Mouse (Mus musculus) heart, postnatal 14 days (tissue): ENCODE measurements around the gene Fnbp4. TPM values are rescaled to one million over a fixed set of nuclear protein-coding genes. Genes with fewer than 3 reads are reported as not detected.
"Not testable (repeated sequence)": the region's sequence is repeated elsewhere in the genome, so short reads cannot be mapped to it uniquely, and the experiment has no call there.

Source experiments
- DNase-seq, 2 experiments: peaks; one replicate each; pipeline ENCODE4 v3.0.0; 2021 to 2022
- intact Hi-C: fragments of 180-260 bp; cut with DNase I; formaldehyde crosslinking; loops from one replicate; pipeline ENCODE4 v1.15.1; 2025
- total RNA-seq, 2 experiments: library from RNA; stranded (reverse); gene quantifications; 2 replicates each; pipeline ENCODE4 v1.2.3; 2021

Fnbp4 gene
- total RNA-seq, 2 experiments from 2014 or later = 24.5 to 30.2 TPM

DNA sequence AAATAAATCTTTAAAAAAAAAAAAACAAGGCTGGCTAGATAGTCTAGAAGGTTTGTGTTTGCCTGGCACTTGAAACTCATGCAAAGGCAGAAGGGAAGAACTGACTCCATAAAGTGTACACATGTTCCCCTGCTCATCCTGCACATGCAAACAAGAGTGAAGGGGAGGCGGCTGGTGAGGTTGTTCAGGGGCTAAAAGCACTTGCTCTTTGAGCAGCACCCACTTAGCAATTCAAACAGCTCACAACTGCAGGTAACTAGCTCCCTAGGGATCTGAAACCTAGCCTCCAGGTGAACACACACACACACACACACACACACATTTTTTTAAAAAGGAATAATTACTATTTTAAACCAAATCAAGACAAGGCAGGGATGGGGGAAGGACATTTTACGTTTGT lies 36.8 kb downstream of the Fnbp4 start:
- DNase-seq = no peak
- intact Hi-C loops = no loop called here

DNA sequence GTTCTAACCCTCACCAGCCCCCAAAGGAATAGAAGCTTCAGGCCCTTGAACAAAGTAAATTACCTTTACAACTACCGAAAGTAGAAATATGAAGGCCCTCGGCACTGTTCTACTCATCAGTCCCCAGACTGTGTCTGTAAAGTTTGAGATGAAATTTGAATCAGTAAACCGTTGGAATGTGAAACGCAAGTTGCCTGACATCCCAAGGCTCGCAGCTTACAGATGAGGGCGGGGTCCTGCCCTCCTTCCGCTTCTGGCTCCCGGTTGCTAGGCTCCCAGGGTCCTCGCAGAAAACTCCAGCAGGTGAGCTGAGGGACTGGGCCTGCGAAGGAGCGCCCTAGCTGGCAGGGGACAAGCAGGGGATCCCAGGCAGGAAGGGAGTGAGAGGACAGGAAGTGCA lies 37.3 kb downstream of the Fnbp4 start, which contains the start of gene Agbl2:
Gene Agbl2 (plus strand): TSS at position 270 of the 400 bp plus-strand sequence.
- peak; percentile 19 to 34 for DNase-seq
- intact Hi-C loops = no loop called here

- intact Hi-C loops = no loop called here
These were observed 37.8 kb downstream of the Fnbp4 start for GRCm38 (mm10) chr2:90782901-90783486.

GRCm38 (mm10) chr2:90788126-90788525 lies 43.0 kb downstream of the Fnbp4 start:
- no peak for DNase-seq
- intact Hi-C loops = no loop called here

More at GRCm38 (mm10) chr2:90782901-90783486, 37.8 kb downstream of the Fnbp4 start:
- peak; percentile 25 to 34 for DNase-seq

GRCm38 (mm10) chr2:90808241-90809126 lies 63.3 kb downstream of the Fnbp4 start:
- no peak for DNase-seq
- intact Hi-C loops = no loop called here

- DNase-seq = no peak
These were observed 65.6 kb downstream of the Fnbp4 start for GRCm38 (mm10) chr2:90810751-90811150.

DNA sequence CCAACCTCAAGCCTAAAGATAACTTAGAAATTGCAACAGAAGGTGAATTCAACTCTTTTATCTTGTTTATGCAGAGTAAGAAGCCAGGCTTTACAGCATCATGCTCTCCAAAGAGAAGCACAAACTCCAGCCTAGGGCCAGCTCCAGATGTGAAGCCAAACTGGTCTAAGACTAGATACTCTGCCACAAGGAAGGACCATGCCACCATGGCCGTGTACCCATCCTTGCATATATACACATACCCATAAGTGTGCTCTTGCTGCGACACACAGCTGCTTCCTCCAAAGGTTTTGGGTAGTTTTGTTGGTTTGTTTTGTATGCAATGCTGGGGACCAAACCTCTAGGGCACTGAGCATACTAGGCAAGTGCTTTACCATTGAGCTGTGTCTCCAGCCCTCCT lies 70.1 kb downstream of the Fnbp4 start:
- intact Hi-C loops = no loop called here
- no peak for DNase-seq

More at GRCm38 (mm10) chr2:90810751-90811150, 65.6 kb downstream of the Fnbp4 start:
- intact Hi-C loops = no loop called here

DNA sequence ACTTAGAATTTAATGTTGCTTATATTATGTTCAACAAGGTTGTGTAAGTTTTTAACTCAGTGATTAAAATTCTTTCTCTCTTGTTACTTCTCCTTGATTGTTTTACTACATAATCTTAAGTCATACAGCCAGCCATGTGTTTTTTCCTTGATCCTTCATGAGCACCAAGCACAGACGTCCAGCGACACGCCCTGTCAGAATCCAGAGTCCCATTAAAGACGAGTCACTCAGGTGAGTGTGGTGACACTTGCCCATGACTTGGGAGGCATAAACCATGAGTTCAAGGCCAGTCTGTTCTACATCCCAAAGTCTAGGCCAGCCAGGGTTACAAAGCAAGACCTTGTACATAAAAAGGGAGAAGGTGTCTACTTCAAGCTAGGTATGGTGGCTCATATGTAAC lies 71.0 kb downstream of the Fnbp4 start:
- DNase-seq = no peak
- intact Hi-C loops = no loop called here

DNA sequence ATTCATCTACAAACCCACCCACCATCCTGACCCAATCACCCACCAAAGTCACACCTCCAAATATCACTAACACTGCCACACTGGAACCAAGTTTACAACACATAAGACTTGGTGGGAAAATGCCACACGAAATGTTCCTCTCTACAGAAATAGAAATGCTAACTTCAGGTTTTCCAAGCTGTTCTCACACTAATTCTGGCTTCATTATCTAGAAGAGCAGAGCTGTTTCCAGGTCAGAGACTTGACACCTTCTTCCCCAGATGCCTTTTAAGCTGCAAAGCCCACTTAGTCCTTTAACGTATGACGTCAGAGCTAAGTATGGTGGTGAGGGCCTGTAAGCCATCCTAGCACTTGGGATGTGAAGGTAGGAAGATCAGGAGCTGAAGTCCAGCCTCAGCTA lies 73.5 kb downstream of the Fnbp4 start:
- intact Hi-C loops = no loop called here
- DNase-seq = no peak

DNA sequence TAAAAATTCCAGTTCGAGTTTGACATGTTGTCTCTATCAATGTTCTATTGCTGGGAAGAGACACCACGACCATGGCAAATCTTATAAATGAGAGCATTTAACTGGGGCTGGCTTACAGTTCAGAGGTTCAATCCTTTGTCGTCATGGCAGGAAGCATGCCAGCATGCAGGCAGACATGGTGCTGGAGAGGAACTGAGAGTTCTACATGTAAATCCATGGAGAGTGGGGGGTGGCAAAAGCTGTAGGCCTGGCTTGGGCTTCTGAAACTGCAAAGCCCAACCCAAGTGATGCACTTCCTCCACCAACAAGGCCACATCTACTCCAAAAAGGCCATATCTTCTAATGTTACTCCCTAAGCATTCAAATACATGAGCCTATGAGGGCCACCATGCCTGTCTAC lies 75.7 kb downstream of the Fnbp4 start:
- intact Hi-C loops = no loop called here
- no peak for DNase-seq

GRCm38 (mm10) chr2:90822978-90823377 lies 77.8 kb downstream of the Fnbp4 start:
- intact Hi-C loops = no loop called here
- DNase-seq = no peak

GRCm38 (mm10) chr2:90823781-90824180 lies 78.6 kb downstream of the Fnbp4 start:
- intact Hi-C loops = no loop called here
- DNase-seq = no peak

DNA sequence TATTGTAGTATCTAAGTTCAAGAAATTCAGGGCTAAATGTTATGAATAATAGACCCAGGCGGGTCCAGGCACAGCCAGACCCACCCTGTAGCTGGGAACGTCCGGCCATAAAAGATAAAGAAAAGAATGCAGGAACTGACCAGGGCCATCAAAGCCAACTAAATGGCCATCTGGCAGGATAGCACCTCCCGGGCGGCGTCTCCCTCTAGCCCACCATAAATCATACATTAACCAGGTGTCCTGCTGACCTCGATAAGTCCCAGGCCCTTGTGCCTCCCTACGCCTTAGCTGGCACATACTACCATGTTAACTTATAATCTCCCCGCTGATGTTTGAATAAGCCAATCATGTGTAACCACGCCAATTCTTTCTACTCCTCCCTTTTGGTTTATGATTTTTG lies 79.4 kb downstream of the Fnbp4 start:
- intact Hi-C loops = not testable (repeated sequence)

DNA sequence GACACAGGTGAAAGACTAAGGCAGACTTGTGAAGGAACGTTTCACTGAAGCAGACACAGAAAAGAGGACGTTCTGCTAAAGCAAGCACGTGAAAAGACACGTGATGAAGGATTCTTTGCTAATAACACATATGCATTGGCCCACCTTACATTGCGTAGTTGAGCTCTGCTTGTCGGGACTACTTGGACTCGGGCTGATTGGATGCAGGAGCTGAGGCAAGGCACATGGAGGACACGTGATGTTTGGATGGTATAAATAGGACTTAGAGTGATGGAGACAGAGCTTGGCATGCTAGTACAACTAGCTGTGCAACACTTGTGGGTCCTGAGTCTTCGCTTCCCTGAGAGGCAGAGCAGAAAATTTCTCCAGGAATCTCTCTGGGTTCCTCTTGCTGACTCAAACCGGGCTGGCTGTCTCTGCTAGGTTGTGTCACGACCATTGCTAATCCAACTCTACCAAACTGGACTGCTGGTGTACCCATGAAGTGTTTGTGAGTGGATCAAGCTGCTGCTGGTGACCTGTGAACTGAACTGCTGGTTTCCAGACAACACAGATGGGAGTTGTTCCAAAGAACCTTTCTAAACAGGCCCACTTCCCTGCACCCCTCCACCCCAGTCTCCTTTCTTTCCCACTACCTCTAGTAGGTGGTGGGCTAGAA lies 80.5 kb downstream of the Fnbp4 start:
- DNase-seq = no peak
- intact Hi-C loops = no loop called here

More for the DNA sequence above, 79.4 kb downstream of the Fnbp4 start:
- DNase-seq = not testable (repeated sequence)

- no peak for DNase-seq
- intact Hi-C loops = no loop called here
These were observed 83.6 kb downstream of the Fnbp4 start for GRCm38 (mm10) chr2:90828739-90829138.

Other genes with a start within 250 kb of the Fnbp4 start
- 1 to 10 TPM; 9.0 to 9.1 TPM for gene Ptprj, start 164.7 kb upstream of the Fnbp4 start, total RNA-seq
- gene Nup160, start 68.2 kb upstream of the Fnbp4 start, total RNA-seq = 10 to 100 TPM; 10.3 to 19.3 TPM
- gene Agbl2, start 37.4 kb downstream of the Fnbp4 start, total RNA-seq = 1 to 10 TPM; 1.2 to 1.3 TPM
- 100 to 1,000 TPM; 184 to 190 TPM for gene Mtch2, start 101.8 kb downstream of the Fnbp4 start, total RNA-seq
- gene C1qtnf4, start 140.5 kb downstream of the Fnbp4 start, total RNA-seq = 1 to 10 TPM; 4.3 to 6.3 TPM
- 10 to 100 TPM; 19.3 to 22.6 TPM for gene Kbtbd4, start 159.4 kb downstream of the Fnbp4 start, total RNA-seq
- gene Ndufs3, start 159.5 kb downstream of the Fnbp4 start, total RNA-seq = 100 to 1,000 TPM; 752 to 790 TPM
- 10 to 100 TPM; 87.1 to 89.0 TPM for gene Celf1, start 195.0 kb downstream of the Fnbp4 start, total RNA-seq